In the genomic region with DNA sequence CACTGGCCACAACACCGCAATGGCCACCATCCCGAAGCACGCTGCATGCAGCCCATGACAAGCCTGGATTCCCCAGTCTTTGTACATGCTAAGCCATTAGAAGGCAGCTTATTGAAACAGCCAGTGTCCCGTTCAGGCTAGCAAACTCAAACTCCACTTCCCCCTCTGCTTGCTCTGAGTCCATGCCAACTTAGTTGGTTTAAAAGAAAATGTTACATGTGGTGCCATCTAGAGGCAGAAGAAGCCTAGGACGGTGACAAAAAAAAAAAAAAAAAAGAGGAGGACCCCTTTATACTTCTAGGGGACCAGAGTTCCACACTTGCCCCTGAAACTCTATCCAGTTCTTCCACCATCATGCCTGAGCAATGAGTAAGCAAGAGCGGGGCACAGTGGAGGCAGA, we compare ENCODE assay signal across 9 mouse cellular contexts.
DNase-seq lines count a peak whose midpoint lies in the region; ATAC-seq and TF ChIP-seq lines count a peak whose summit lies in the region.
"Had no signal": no experiment of that assay in that cellular context is flagged by ENCODE, and none has a peak within 500 bp of the region (broad histone marks: within the 10 kb centered on the region; RNA-seq: fewer than 3 reads in every experiment).

No protein-coding gene starts in this region.

- 65% methylated on average over 6 of the region's 6 CpGs for WGBS in kidney, embryonic 14.5 days

- DNase-seq in cerebellum, postnatal 10 days: peak; percentile 52 to 61
- no peak for DNase-seq in cerebellum, postnatal 25 days
- DNase-seq in kidney, postnatal 14 days: peak; percentile 44
- DNase-seq in MEL (ENCODE audit: low read depth, low spot score): peak; percentile 58
- no peak for DNase-seq in adrenal gland, postnatal 4 days (ENCODE audit: low spot score in 2 of 2)
- DNase-seq in adrenal gland, postnatal 36 days: no peak
- DNase-seq: heart, adult 18-20 months had no signal

- no peak overlapping the region for H3K4me3 ChIP-seq in kidney, embryonic 14.5 days (ENCODE audit: low read length)
- no peak overlapping the region for H3K4me3 ChIP-seq in MEL (ENCODE audit: control insufficient read depth in 1 of 2, insufficient read depth in 1 of 2, low read depth in 2 of 2, low read length in 2 of 2)

- TF ChIP-seq RAD21 in MEL (IDR thresholded peaks at IDR 0.05; ENCODE audit: low read depth, low read length): peak; percentile 53

- no peaks in the 10 kb centered on the region for H3K4me1 ChIP-seq in kidney, embryonic 14.5 days (ENCODE audit: control insufficient read depth, insufficient read depth, low read length)
- H3K4me1 ChIP-seq in MEL (ENCODE audit: control insufficient read depth in 1 of 2, insufficient read depth in 2 of 2, low read length in 2 of 2): no peaks in the 10 kb centered on the region

- TF ChIP-seq CTCF in MEL (IDR thresholded peaks at IDR 0.05 in 2 of 3, conservative IDR thresholded peaks at IDR 0.05 in 1 of 3; ENCODE audit: control insufficient read depth in 1 of 3, insufficient read depth in 1 of 3, low read depth in 2 of 3, low read length in 3 of 3, poor library complexity in 1 of 3, severe bottlenecking in 1 of 3): peak in 1 of 3 experiments; percentile 56; a peak in 2 of 6 replicates

- 0 out of 2 replicates have a peak, but pooled peaks cover 4% of the 10 kb centered on the region for H3K36me3 ChIP-seq in kidney, embryonic 14.5 days (ENCODE audit: control insufficient read depth, insufficient read depth, low read length)
- H3K36me3 ChIP-seq in MEL (ENCODE audit: control insufficient read depth in 1 of 2, insufficient read depth in 2 of 2, low read length in 2 of 2): no peaks in the 10 kb centered on the region

- H3K4me2 ChIP-seq in kidney, embryonic 14.5 days (replicated peaks; ENCODE audit: low read depth, low read length): no peak overlapping the region

- no peak for TF ChIP-seq EP300 in MEL (IDR thresholded peaks at IDR 0.05; ENCODE audit: low read depth in 1 of 2, low read length in 2 of 2)

- no peaks in the 10 kb centered on the region for H3K9me3 ChIP-seq in kidney, embryonic 14.5 days (ENCODE audit: control insufficient read depth, low read length)
- H3K9me3 ChIP-seq in MEL (replicated peaks; ENCODE audit: insufficient read depth, low read length): no peaks in the 10 kb centered on the region

- ATAC-seq in kidney, embryonic 14.5 days (ENCODE audit: low FRiP score, low TSS enrichment): no peak
- peak; percentile 88 for ATAC-seq in megakaryocyte progenitor cell, adult 5-6 weeks (replicated peaks; ENCODE audit: poor library complexity)

- H3K9ac ChIP-seq in kidney, embryonic 14.5 days (ENCODE audit: low read depth, low read length): no peak overlapping the region
- H3K9ac ChIP-seq in MEL (ENCODE audit: control insufficient read depth, low read depth, low read length, poor library complexity, severe bottlenecking): no peak overlapping the region

- no peaks in the 10 kb centered on the region for H3K79me2 ChIP-seq in MEL (ENCODE audit: control insufficient read depth, insufficient read depth, low read length, poor library complexity)

- no peak for TF ChIP-seq POLR2A in MEL (IDR thresholded peaks at IDR 0.05; ENCODE audit: control insufficient read depth in 1 of 2, insufficient read depth in 1 of 2, low read depth in 1 of 2, low read length in 2 of 2, poor library complexity in 1 of 2)

- no peak overlapping the region for H3K27ac ChIP-seq in kidney, embryonic 14.5 days (ENCODE audit: low read depth, low read length)
- no peak overlapping the region for H3K27ac ChIP-seq in MEL (ENCODE audit: control insufficient read depth, low read depth, low read length)

- H3K27me3 ChIP-seq in kidney, embryonic 14.5 days (ENCODE audit: control insufficient read depth, insufficient read depth, low read length): no peaks in the 10 kb centered on the region
- H3K27me3 ChIP-seq in MEL (ENCODE audit: control insufficient read depth in 1 of 2, insufficient read depth in 2 of 2, low read length in 2 of 2): no peaks in the 10 kb centered on the region

TF ChIP-seq in MEL, 35 proteins besides CTCF, POLR2A, EP300 and RAD21:
- TF ChIP-seq CHD1 (IDR thresholded peaks at IDR 0.05; ENCODE audit: low read depth, low read length) (no peak), MAX (IDR thresholded peaks at IDR 0.05; ENCODE audit: low read length) (no peak), KAT2A (conservative IDR thresholded peaks at IDR 0.05; ENCODE audit: low read depth, low read length) (no peak), ZNF384 (IDR thresholded peaks at IDR 0.05; ENCODE audit: low read depth, low read length) (peak; percentile 44; the same call in 1 of the 2 replicates), SMC3 (IDR thresholded peaks at IDR 0.05; ENCODE audit: low read depth, low read length) (peak; percentile 55), NELFE (IDR thresholded peaks at IDR 0.05; ENCODE audit: low read depth, low read length) (no peak), CHD2 (IDR thresholded peaks at IDR 0.05; ENCODE audit: low read length) (no peak)

Comparison
In these comparisons a context has a peak if more than half of its experiments do, and no peak if none do; other contexts are left out.
1. DNase-seq: peak in cerebellum, postnatal 10 days (2 of 2), kidney, postnatal 14 days (single experiment) and MEL (single experiment); none in cerebellum, postnatal 25 days (0 of 2), adrenal gland, postnatal 4 days (0 of 2) and adrenal gland, postnatal 36 days (0 of 2).